Mouse (Mus musculus): ENCODE measurements around the gene Prdm1. TPM values are rescaled to one million over a fixed set of nuclear protein-coding genes. Genes with fewer than 3 reads are reported as not detected.

Gene Prdm1
- polyA plus RNA-seq, 1 experiment from 2014 or later, result 0.47 TPM

- Histone ChIP-seq H3K36me3 (no peaks in the 10 kb centered on the region), H3K4me1 (replicated peaks) (peaks cover 7% of the 10 kb centered on the region), H3K4me3 (no peak overlapping the region), H3K27ac (no peak overlapping the region), H3K4me2 (no peak overlapping the region), H3K9me3 (no peaks in the 10 kb centered on the region), H3K27me3 (peaks cover 29% of the 10 kb centered on the region; the same call in 1 of the 2 replicates), H3K9ac (no peak overlapping the region)
- WGBS, result 92% methylated on average over 4 of the region's 4 CpGs
- no peak for ATAC-seq (ENCODE audit: low FRiP score)
These were observed 64.4 kb downstream of the Prdm1 start for GRCm38 (mm10) chr10:44463856-44464255.

- H3K27me3 ChIP-seq, result peaks cover 36% of the 10 kb centered on the region
- H3K9me3 ChIP-seq, result no peaks in the 10 kb centered on the region
- WGBS, result 90% methylated on average over 8 of the region's 8 CpGs
- H3K27ac ChIP-seq, result no peak overlapping the region
- no peak overlapping the region for H3K4me3 ChIP-seq
- peaks cover 15% of the 10 kb centered on the region for H3K4me1 ChIP-seq (replicated peaks)
- H3K36me3 ChIP-seq, result no peaks in the 10 kb centered on the region
- H3K9ac ChIP-seq, result no peak overlapping the region
- no peak for ATAC-seq (ENCODE audit: low FRiP score)
- no peak overlapping the region for H3K4me2 ChIP-seq
These were observed 66.0 kb downstream of the Prdm1 start for GRCm38 (mm10) chr10:44462351-44462750.

- no peak for ATAC-seq (ENCODE audit: low FRiP score)
- H3K4me1 ChIP-seq (replicated peaks), result peaks cover 23% of the 10 kb centered on the region
- no peaks in the 10 kb centered on the region for H3K36me3 ChIP-seq
- peaks cover 49% of the 10 kb centered on the region for H3K27me3 ChIP-seq
- WGBS, result 84% methylated on average over 6 of the region's 6 CpGs
- H3K9me3 ChIP-seq, result no peaks in the 10 kb centered on the region
- H3K4me2 ChIP-seq, result no peak overlapping the region
- no peak overlapping the region for H3K4me3 ChIP-seq
- no peak overlapping the region for H3K9ac ChIP-seq
- no peak overlapping the region for H3K27ac ChIP-seq
These were observed 67.2 kb downstream of the Prdm1 start for GRCm38 (mm10) chr10:44461063-44461462.

GRCm38 (mm10) chr10:44460095-44460810 is 68.0 kb downstream of the Prdm1 start:
- Histone ChIP-seq H3K36me3 (no peaks in the 10 kb centered on the region), H3K27me3 (peaks cover 51% of the 10 kb centered on the region), H3K27ac (no peak overlapping the region), H3K9me3 (no peaks in the 10 kb centered on the region), H3K4me1 (replicated peaks) (peaks cover 23% of the 10 kb centered on the region), H3K4me3 (no peak overlapping the region), H3K4me2 (no peak overlapping the region; the same call in 1 of the 2 replicates), H3K9ac (no peak overlapping the region)
- 24% methylated on average over 6 of the region's 6 CpGs for WGBS
- ATAC-seq (ENCODE audit: low FRiP score), result no peak

GRCm38 (mm10) chr10:44459321-44460000 is 68.8 kb downstream of the Prdm1 start:
- H3K27me3 ChIP-seq, result peaks cover 51% of the 10 kb centered on the region
- H3K9me3 ChIP-seq, result no peaks in the 10 kb centered on the region
- H3K36me3 ChIP-seq, result no peaks in the 10 kb centered on the region
- peak overlapping the region; percentile 72; the same call in 1 of the 2 replicates for H3K9ac ChIP-seq
- no peak overlapping the region for H3K27ac ChIP-seq
- H3K4me3 ChIP-seq, result peak overlapping the region; percentile 66
- 11% methylated on average over 11 of the region's 11 CpGs for WGBS
- peaks cover 23% of the 10 kb centered on the region for H3K4me1 ChIP-seq (replicated peaks)
- H3K4me2 ChIP-seq, result peak overlapping the region; percentile 95
- peak; percentile 26; the same call in 1 of the 2 replicates for ATAC-seq (ENCODE audit: low FRiP score)

GRCm38 (mm10) chr10:44458534-44459315 is 69.6 kb downstream of the Prdm1 start:
- under 1% methylated on average over 54 of the region's 54 CpGs for WGBS
- Histone ChIP-seq H3K9me3 (no peaks in the 10 kb centered on the region), H3K4me1 (replicated peaks) (peaks cover 23% of the 10 kb centered on the region), H3K9ac (peak overlapping the region; percentile 72), H3K27ac (peak overlapping the region; percentile 52; the same call in 1 of the 2 replicates), H3K27me3 (peaks cover 52% of the 10 kb centered on the region), H3K4me2 (peak overlapping the region; percentile 95), H3K4me3 (peak overlapping the region; percentile 66), H3K36me3 (no peaks in the 10 kb centered on the region)
- peak; percentile 93 for ATAC-seq (ENCODE audit: low FRiP score)

GRCm38 (mm10) chr10:44457791-44458533 is 70.3 kb downstream of the Prdm1 start:
- Histone ChIP-seq H3K9ac (peak overlapping the region; percentile 72), H3K9me3 (no peaks in the 10 kb centered on the region), H3K4me1 (replicated peaks) (peaks cover 23% of the 10 kb centered on the region), H3K4me3 (peak overlapping the region; percentile 66), H3K27me3 (peaks cover 54% of the 10 kb centered on the region), H3K27ac (no peak overlapping the region), H3K36me3 (no peaks in the 10 kb centered on the region), H3K4me2 (peak overlapping the region; percentile 95)
- WGBS, result under 1% methylated on average over 25 of the region's 25 CpGs
- ATAC-seq (ENCODE audit: low FRiP score), result no peak

GRCm38 (mm10) chr10:44456757-44457595 is 71.3 kb downstream of the Prdm1 start:
- peaks cover 48% of the 10 kb centered on the region for H3K27me3 ChIP-seq
- peaks cover 23% of the 10 kb centered on the region for H3K4me1 ChIP-seq (replicated peaks)
- H3K4me2 ChIP-seq, result peak overlapping the region; percentile 95
- no peak overlapping the region for H3K27ac ChIP-seq
- H3K9ac ChIP-seq, result peak overlapping the region; percentile 49; the same call in 1 of the 2 replicates
- no peaks in the 10 kb centered on the region for H3K36me3 ChIP-seq
- 1% methylated on average over 31 of the region's 31 CpGs for WGBS
- peak overlapping the region; percentile 66 for H3K4me3 ChIP-seq
- H3K9me3 ChIP-seq, result no peaks in the 10 kb centered on the region
- ATAC-seq (ENCODE audit: low FRiP score), result no peak

- Histone ChIP-seq H3K9ac (no peak overlapping the region), H3K27me3 (peaks cover 46% of the 10 kb centered on the region), H3K4me2 (no peak overlapping the region), H3K4me1 (replicated peaks) (peaks cover 23% of the 10 kb centered on the region), H3K4me3 (no peak overlapping the region), H3K36me3 (no peaks in the 10 kb centered on the region), H3K9me3 (no peaks in the 10 kb centered on the region), H3K27ac (no peak overlapping the region)
- WGBS, result 76% methylated on average over 4 of the region's 4 CpGs
- ATAC-seq (ENCODE audit: low FRiP score), result no peak
These were observed 73.5 kb downstream of the Prdm1 start for GRCm38 (mm10) chr10:44454753-44455152.

GRCm38 (mm10) chr10:44454111-44454510 is 74.2 kb downstream of the Prdm1 start:
- Histone ChIP-seq H3K27me3 (peaks cover 40% of the 10 kb centered on the region), H3K4me3 (no peak overlapping the region), H3K36me3 (no peaks in the 10 kb centered on the region), H3K4me1 (replicated peaks) (peaks cover 18% of the 10 kb centered on the region), H3K27ac (no peak overlapping the region), H3K9me3 (no peaks in the 10 kb centered on the region), H3K9ac (no peak overlapping the region), H3K4me2 (no peak overlapping the region)
- 73% methylated on average over 2 of the region's 2 CpGs for WGBS
- no peak for ATAC-seq (ENCODE audit: low FRiP score)

- WGBS, result 93% methylated on average over 2 of the region's 2 CpGs
- no peak for ATAC-seq (ENCODE audit: low FRiP score)
These were observed 77.5 kb downstream of the Prdm1 start for GRCm38 (mm10) chr10:44450835-44451234.

More at GRCm38 (mm10) chr10:44450835-44451234, 77.5 kb downstream of the Prdm1 start:
- no peaks in the 10 kb centered on the region for H3K9me3 ChIP-seq
- H3K4me2 ChIP-seq, result no peak overlapping the region
- peaks cover 18% of the 10 kb centered on the region for H3K27me3 ChIP-seq
- H3K4me3 ChIP-seq, result no peak overlapping the region
- H3K9ac ChIP-seq, result no peak overlapping the region
- H3K4me1 ChIP-seq (replicated peaks), result no peaks in the 10 kb centered on the region
- H3K27ac ChIP-seq, result no peak overlapping the region
- no peaks in the 10 kb centered on the region for H3K36me3 ChIP-seq
